Mouse (Mus musculus) left cerebral cortex, adult 2 months (tissue): Measurements from ENCODE around the gene Isx. TPM values are rescaled to one million over a fixed set of nuclear protein-coding genes. Genes with fewer than 3 reads are reported as not detected.

Source experiments
- DNase-seq, 2 experiments: peaks; one replicate each; pipeline ENCODE4 v3.0.0; 2021 to 2022; ENCODE audit warnings: low spot score in 2 of 2, mixed read lengths in 1 of 2; ENCODE audit errors: extremely low spot score in 1 of 2
- H3K27ac ChIP-seq: fragments of 200-600 bp; 2 replicates; pipeline ENCODE4 v1.8.1; 2022
- H3K4me3 ChIP-seq: fragments of 200-600 bp; 2 replicates; pipeline ENCODE4 v1.8.1; 2022
- CTCF ChIP-seq: fragments of 200-600 bp; IDR thresholded peaks from 2 replicates; pipeline ENCODE4 v1.8.1; 2022; ENCODE audit warnings: antibody characterized with exemption, mild to moderate bottlenecking, moderate library complexity
- intact Hi-C: fragments of 180-260 bp; cut with DNase I; formaldehyde crosslinking; loops from one replicate; pipeline ENCODE4 v1.15.1; 2025
- long read RNA-seq, 2 experiments: library from polyadenylated mRNA; stranded (forward); transcript quantifications; one replicate each; pipeline ENCODE4 v2.0.0; 2021; ENCODE audit warnings: borderline mapping rate in 2 of 2
- total RNA-seq, 2 experiments: library from RNA; stranded (reverse); gene quantifications; 2 replicates each; pipeline ENCODE4 v1.2.3; 2021

Gene Isx
- total RNA-seq, result not detected
- long read RNA-seq, experiment 1, result 0 reads
- long read RNA-seq, experiment 2, result 0 reads

GRCm38 (mm10) chr8:74872940-74873339, at the start of gene Isx:
Gene Isx (plus strand): TSS chr8:74873173.
- TF ChIP-seq CTCF, result no peak
- intact Hi-C loops, result loop anchor here (5.0 kb wide), 1 partner anchor 49 kb away; no protein-coding TSS in a partner anchor
- DNase-seq, result no peak
- Histone ChIP-seq H3K27ac (no peak within 1 kb of the TSS; the same call in 1 of the 2 replicates), H3K4me3 (no peak within 1 kb of the TSS)

- DNase-seq, result no peak
- intact Hi-C loops, result no loop called here
- Histone ChIP-seq H3K27ac (no peak overlapping the region), H3K4me3 (no peak overlapping the region)
- no peak for TF ChIP-seq CTCF
Measured at GRCm38 (mm10) chr8:74827689-74828088, 45.3 kb upstream of the Isx start.

- TF ChIP-seq CTCF, result no peak
- intact Hi-C loops, result no loop called here
- no peak overlapping the region for H3K4me3 ChIP-seq
- DNase-seq, result no peak
- no peak overlapping the region for H3K27ac ChIP-seq
Measured at GRCm38 (mm10) chr8:74831322-74831721, 41.7 kb upstream of the Isx start.

GRCm38 (mm10) chr8:74834246-74834645, 38.7 kb upstream of the Isx start:
- Histone ChIP-seq H3K4me3 (no peak overlapping the region), H3K27ac (no peak overlapping the region)
- DNase-seq, result no peak
- no peak for TF ChIP-seq CTCF
- intact Hi-C loops, result no loop called here

GRCm38 (mm10) chr8:74847376-74848048, 25.5 kb upstream of the Isx start:
- Histone ChIP-seq H3K4me3 (no peak overlapping the region), H3K27ac (no peak overlapping the region; the same call in 1 of the 2 replicates)
- peak; percentile 24 to 57 for DNase-seq
- peak; percentile 26 for TF ChIP-seq CTCF
- intact Hi-C loops, result loop anchor here (2.0 kb wide), 2 partner anchors 45 to 1233 kb away; no protein-coding TSS in a partner anchor

GRCm38 (mm10) chr8:74848707-74849106, 24.3 kb upstream of the Isx start:
- Histone ChIP-seq H3K27ac (peak overlapping the region; percentile 79; the same call in 1 of the 2 replicates), H3K4me3 (no peak overlapping the region)
- intact Hi-C loops, result loop anchor here (2.0 kb wide), 2 partner anchors 44 to 1234 kb away; no protein-coding TSS in a partner anchor
- DNase-seq, result no peak
- TF ChIP-seq CTCF, result no peak

GRCm38 (mm10) chr8:74850971-74851370, 22.0 kb upstream of the Isx start:
- DNase-seq, result no peak
- no peak for TF ChIP-seq CTCF
- intact Hi-C loops, result loop anchor here (5.0 to 10.0 kb wide), 4 partner anchors 139 to 1616 kb away; no protein-coding TSS in a partner anchor

GRCm38 (mm10) chr8:74851837-74852236, 21.1 kb upstream of the Isx start:
- no peak overlapping the region for H3K4me3 ChIP-seq
- H3K27ac ChIP-seq, result no peak overlapping the region
- DNase-seq, result no peak
- intact Hi-C loops, result loop anchor here (2.0 to 10.0 kb wide), 6 partner anchors 69 to 1617 kb away; no protein-coding TSS in a partner anchor
- TF ChIP-seq CTCF, result no peak

More at GRCm38 (mm10) chr8:74850971-74851370, 22.0 kb upstream of the Isx start:
- Histone ChIP-seq H3K4me3 (no peak overlapping the region), H3K27ac (peak overlapping the region; percentile 40; the same call in 1 of the 2 replicates)

GRCm38 (mm10) chr8:74853488-74853887, 19.5 kb upstream of the Isx start:
- TF ChIP-seq CTCF, result peak; percentile 75
- no peak overlapping the region for H3K4me3 ChIP-seq
- peak; percentile 60 to 69 for DNase-seq
- intact Hi-C loops, result loop anchor here (2.0 to 10.0 kb wide), 6 partner anchors 67 to 1619 kb away; no protein-coding TSS in a partner anchor
- H3K27ac ChIP-seq, result no peak overlapping the region

GRCm38 (mm10) chr8:74854786-74855185, 18.2 kb upstream of the Isx start:
- TF ChIP-seq CTCF, result no peak
- intact Hi-C loops, result loop anchor here (5.0 to 10.0 kb wide), 4 partner anchors 142 to 1620 kb away; no protein-coding TSS in a partner anchor
- DNase-seq, result no peak
- H3K27ac ChIP-seq, result no peak overlapping the region
- H3K4me3 ChIP-seq, result no peak overlapping the region

GRCm38 (mm10) chr8:74855341-74855740, 17.6 kb upstream of the Isx start:
- TF ChIP-seq CTCF, result no peak
- no peak for DNase-seq
- intact Hi-C loops, result loop anchor here (10.0 kb wide), 1 partner anchor 1621 kb away; no protein-coding TSS in a partner anchor
- Histone ChIP-seq H3K4me3 (no peak overlapping the region), H3K27ac (no peak overlapping the region)

GRCm38 (mm10) chr8:74859241-74859640, 13.7 kb upstream of the Isx start:
- intact Hi-C loops, result loop anchor here (10.0 kb wide), 1 partner anchor 1624 kb away; no protein-coding TSS in a partner anchor
- Histone ChIP-seq H3K4me3 (no peak overlapping the region), H3K27ac (no peak overlapping the region)
- no peak for TF ChIP-seq CTCF
- DNase-seq, result peak in 1 of 2 experiments; percentile 5
